Mouse (Mus musculus): ENCODE data around the gene Clcn6. TPM values are rescaled to one million over a fixed set of nuclear protein-coding genes. Genes with fewer than 3 reads are reported as not detected.

Gene Clcn6
- polyA plus RNA-seq, 1 experiment from 2014 or later = 22.4 TPM

- Histone ChIP-seq H3K4me1 (peaks cover 12% of the 10 kb centered on the region), H3K9ac (no peak within 1 kb of the TSS), H3K4me2 (no peak within 1 kb of the TSS), H3K9me3 (no peaks in the 10 kb centered on the region), H3K27me3 (no peaks in the 10 kb centered on the region), H3K36me3 (replicated peaks) (peaks cover 25% of the 10 kb centered on the region), H3K27ac (0 out of 2 replicates have a peak within 1 kb of the TSS, but pooled peaks have one; percentile 31), H3K4me3 (replicated peaks) (no peak within 1 kb of the TSS)
- ATAC-seq (ENCODE audit: low FRiP score) = no peak
- 56% methylated on average over 12 of the region's 12 CpGs for WGBS
These were observed 38.3 kb downstream of the Clcn6 start, which contains the start of gene Nppa for GRCm38 (mm10) chr4:148000202-148000772. TSS of gene Nppa (plus strand) at chr4:148000722.

- Histone ChIP-seq H3K36me3 (replicated peaks) (no peaks in the 10 kb centered on the region), H3K9me3 (no peaks in the 10 kb centered on the region), H3K4me2 (no peak overlapping the region), H3K4me3 (replicated peaks) (no peak overlapping the region), H3K4me1 (peaks cover 3% of the 10 kb centered on the region; the same call in 1 of the 2 replicates), H3K27ac (no peak overlapping the region), H3K9ac (no peak overlapping the region), H3K27me3 (no peaks in the 10 kb centered on the region)
- no peak for ATAC-seq (ENCODE audit: low FRiP score)
- WGBS = 88% methylated on average over 3 of the region's 3 CpGs
These were observed 43.3 kb downstream of the Clcn6 start for GRCm38 (mm10) chr4:147995311-147995710.

- H3K27ac ChIP-seq = no peak overlapping the region
These were observed 45.0 kb downstream of the Clcn6 start for GRCm38 (mm10) chr4:147993571-147994095.

GRCm38 (mm10) chr4:147985205-147986132, 53.2 kb downstream of the Clcn6 start, which contains the start of gene Nppb:
TSS of gene Nppb (plus strand) at chr4:147985788.
- ATAC-seq (ENCODE audit: low FRiP score) = no peak
- Histone ChIP-seq H3K4me2 (no peak within 1 kb of the TSS), H3K27me3 (no peaks in the 10 kb centered on the region), H3K27ac (no peak within 1 kb of the TSS), H3K9ac (no peak within 1 kb of the TSS), H3K36me3 (replicated peaks) (no peaks in the 10 kb centered on the region), H3K4me1 (no peaks in the 10 kb centered on the region), H3K9me3 (no peaks in the 10 kb centered on the region), H3K4me3 (replicated peaks) (no peak within 1 kb of the TSS)
- WGBS = 36% methylated on average over 20 of the region's 20 CpGs

More at GRCm38 (mm10) chr4:147993571-147994095, 45.0 kb downstream of the Clcn6 start:
- Histone ChIP-seq H3K4me2 (no peak overlapping the region), H3K27me3 (no peaks in the 10 kb centered on the region), H3K9me3 (no peaks in the 10 kb centered on the region), H3K36me3 (replicated peaks) (no peaks in the 10 kb centered on the region), H3K4me3 (replicated peaks) (no peak overlapping the region), H3K4me1 (no peaks in the 10 kb centered on the region), H3K9ac (no peak overlapping the region)
- 78% methylated on average over 7 of the region's 7 CpGs for WGBS
- ATAC-seq (ENCODE audit: low FRiP score) = no peak

GRCm38 (mm10) chr4:147979441-147979860, 59.2 kb downstream of the Clcn6 start:
- H3K4me1 ChIP-seq = no peaks in the 10 kb centered on the region
- no peak for ATAC-seq (ENCODE audit: low FRiP score)
- 0 out of 2 replicates have a peak, but pooled peaks cover 5% of the 10 kb centered on the region for H3K9me3 ChIP-seq
- no peaks in the 10 kb centered on the region for H3K36me3 ChIP-seq (replicated peaks)
- no peak overlapping the region for H3K4me2 ChIP-seq
- H3K27me3 ChIP-seq = no peaks in the 10 kb centered on the region
- 79% methylated on average over 7 of the region's 7 CpGs for WGBS
- no peak overlapping the region for H3K4me3 ChIP-seq (replicated peaks)
- H3K9ac ChIP-seq = no peak overlapping the region
- H3K27ac ChIP-seq = no peak overlapping the region

GRCm38 (mm10) chr4:147978391-147978790, 60.2 kb downstream of the Clcn6 start:
- no peak for ATAC-seq (ENCODE audit: low FRiP score)
- H3K4me3 ChIP-seq (replicated peaks) = no peak overlapping the region
- H3K9me3 ChIP-seq = 0 out of 2 replicates have a peak, but pooled peaks cover 5% of the 10 kb centered on the region
- H3K4me1 ChIP-seq = no peaks in the 10 kb centered on the region
- no peaks in the 10 kb centered on the region for H3K36me3 ChIP-seq (replicated peaks)
- H3K9ac ChIP-seq = no peak overlapping the region
- H3K27ac ChIP-seq = no peak overlapping the region
- H3K4me2 ChIP-seq = no peak overlapping the region
- 92% methylated on average over 6 of the region's 6 CpGs for WGBS
- no peaks in the 10 kb centered on the region for H3K27me3 ChIP-seq

- no peak for ATAC-seq (ENCODE audit: low FRiP score)
These were observed 60.9 kb downstream of the Clcn6 start for GRCm38 (mm10) chr4:147977726-147978125.

GRCm38 (mm10) chr4:147976237-147976636, 62.4 kb downstream of the Clcn6 start:
- H3K27ac ChIP-seq = no peak overlapping the region
- H3K4me2 ChIP-seq = no peak overlapping the region
- H3K36me3 ChIP-seq (replicated peaks) = no peaks in the 10 kb centered on the region
- 0 out of 2 replicates have a peak, but pooled peaks cover 5% of the 10 kb centered on the region for H3K9me3 ChIP-seq
- WGBS = 80% methylated on average over 3 of the region's 3 CpGs
- H3K27me3 ChIP-seq = no peaks in the 10 kb centered on the region
- H3K4me3 ChIP-seq (replicated peaks) = no peak overlapping the region
- ATAC-seq (ENCODE audit: low FRiP score) = no peak
- no peaks in the 10 kb centered on the region for H3K4me1 ChIP-seq
- no peak overlapping the region for H3K9ac ChIP-seq

More at GRCm38 (mm10) chr4:147977726-147978125, 60.9 kb downstream of the Clcn6 start:
- Histone ChIP-seq H3K4me1 (no peaks in the 10 kb centered on the region), H3K9ac (no peak overlapping the region), H3K36me3 (replicated peaks) (no peaks in the 10 kb centered on the region), H3K27me3 (no peaks in the 10 kb centered on the region), H3K27ac (no peak overlapping the region), H3K4me2 (no peak overlapping the region), H3K4me3 (replicated peaks) (no peak overlapping the region), H3K9me3 (0 out of 2 replicates have a peak, but pooled peaks cover 5% of the 10 kb centered on the region)
- WGBS = 84% methylated on average over 4 of the region's 4 CpGs

GRCm38 (mm10) chr4:147969337-147969736, 69.3 kb downstream of the Clcn6 start:
- 67% methylated on average over 9 of the region's 9 CpGs for WGBS
- H3K9me3 ChIP-seq = no peaks in the 10 kb centered on the region

GRCm38 (mm10) chr4:147968816-147969215, 69.8 kb downstream of the Clcn6 start:
- Histone ChIP-seq H3K36me3 (replicated peaks) (no peaks in the 10 kb centered on the region), H3K9ac (no peak overlapping the region), H3K27me3 (no peaks in the 10 kb centered on the region), H3K4me1 (no peaks in the 10 kb centered on the region), H3K4me2 (no peak overlapping the region), H3K4me3 (replicated peaks) (no peak overlapping the region), H3K27ac (no peak overlapping the region), H3K9me3 (no peaks in the 10 kb centered on the region)
- 63% methylated on average over 2 of the region's 2 CpGs for WGBS
- no peak for ATAC-seq (ENCODE audit: low FRiP score)

More at GRCm38 (mm10) chr4:147969337-147969736, 69.3 kb downstream of the Clcn6 start:
- Histone ChIP-seq H3K4me3 (replicated peaks) (no peak overlapping the region), H3K9ac (no peak overlapping the region), H3K27ac (no peak overlapping the region), H3K36me3 (replicated peaks) (no peaks in the 10 kb centered on the region), H3K4me2 (no peak overlapping the region), H3K27me3 (no peaks in the 10 kb centered on the region), H3K4me1 (no peaks in the 10 kb centered on the region)
- ATAC-seq (ENCODE audit: low FRiP score) = no peak

- no peak overlapping the region for H3K27ac ChIP-seq
- no peak for ATAC-seq (ENCODE audit: low FRiP score)
- 80% methylated on average over 7 of the region's 7 CpGs for WGBS
These were observed 72.9 kb downstream of the Clcn6 start for GRCm38 (mm10) chr4:147965712-147966111.

GRCm38 (mm10) chr4:147963623-147964022, 75.0 kb downstream of the Clcn6 start:
- 89% methylated on average over 15 of the region's 15 CpGs for WGBS
- Histone ChIP-seq H3K27ac (no peak overlapping the region), H3K4me3 (replicated peaks) (no peak overlapping the region), H3K36me3 (replicated peaks) (no peaks in the 10 kb centered on the region), H3K9ac (no peak overlapping the region), H3K27me3 (no peaks in the 10 kb centered on the region), H3K4me2 (no peak overlapping the region), H3K9me3 (no peaks in the 10 kb centered on the region), H3K4me1 (no peaks in the 10 kb centered on the region)
- ATAC-seq (ENCODE audit: low FRiP score) = no peak

More at GRCm38 (mm10) chr4:147965712-147966111, 72.9 kb downstream of the Clcn6 start:
- Histone ChIP-seq H3K4me3 (replicated peaks) (no peak overlapping the region), H3K36me3 (replicated peaks) (no peaks in the 10 kb centered on the region), H3K4me1 (no peaks in the 10 kb centered on the region), H3K4me2 (no peak overlapping the region), H3K9me3 (no peaks in the 10 kb centered on the region), H3K27me3 (no peaks in the 10 kb centered on the region), H3K9ac (no peak overlapping the region)

Data from forebrain, embryonic 12.5 days (tissue).